Mouse (Mus musculus) limb, embryonic 14.5 days (tissue): Measurements from ENCODE around the gene Vmn1r173. TPM values are rescaled to one million over a fixed set of nuclear protein-coding genes. Genes with fewer than 3 reads are reported as not detected.
"Not testable (repeated sequence)": the region's sequence is repeated elsewhere in the genome, so short reads cannot be mapped to it uniquely, and the experiment has no call there.

Experiments
- ATAC-seq: fragments of 200-750 bp; cut with Nextera tagmentation; 2 replicates; pipeline ENCODE4 v1.8.0; 2017; ENCODE audit warnings: low read depth, moderate number of reproducible peaks, moderate TSS enrichment; ENCODE audit not compliant: low FRiP score
- DNase-seq: peaks from one replicate; pipeline ENCODE4 v3.0.0-alpha.2; 2015; ENCODE audit warnings: low spot score
- H3K27ac ChIP-seq: fragments of 300-500 bp; sonication (generic); replicated peaks from 2 replicates; pipeline ENCODE4 v1.5.1; 2014; ENCODE audit warnings: low read depth, mild to moderate bottlenecking, low read length, moderate library complexity, mixed read lengths
- H3K27me3 ChIP-seq: fragments of 300-500 bp; sonication (generic); 2 replicates; pipeline ENCODE4 v1.6.1; 2014; ENCODE audit warnings: low read length, mixed read lengths; ENCODE audit not compliant: control insufficient read depth, insufficient read depth
- H3K36me3 ChIP-seq: fragments of 300-500 bp; sonication (generic); 2 replicates; pipeline ENCODE4 v1.6.1; 2014; ENCODE audit warnings: mild to moderate bottlenecking, low read length, moderate library complexity, mixed read lengths; ENCODE audit not compliant: control insufficient read depth, insufficient read depth
- H3K4me1 ChIP-seq: fragments of 300-500 bp; sonication (generic); 2 replicates; pipeline ENCODE4 v1.6.1; 2014; ENCODE audit warnings: antibody characterized with exemption, low read length, mixed read lengths; ENCODE audit not compliant: control insufficient read depth, insufficient read depth
- H3K4me2 ChIP-seq: fragments of 300-500 bp; sonication (generic); replicated peaks from 2 replicates; pipeline ENCODE4 v1.6.1; 2014; ENCODE audit warnings: low read depth, mild to moderate bottlenecking, low read length, moderate library complexity; ENCODE audit not compliant: severe bottlenecking
- H3K4me3 ChIP-seq: fragments of 300-500 bp; sonication (generic); replicated peaks from 2 replicates; pipeline ENCODE4 v1.5.1; 2014; ENCODE audit warnings: low read length
- H3K9ac ChIP-seq: fragments of 300-500 bp; sonication (generic); 2 replicates; pipeline ENCODE4 v1.6.1; 2014; ENCODE audit warnings: mild to moderate bottlenecking, low read depth, low read length, moderate library complexity; ENCODE audit not compliant: severe bottlenecking
- H3K9me3 ChIP-seq: fragments of 300-500 bp; sonication (generic); 2 replicates; pipeline ENCODE4 v1.6.1; 2016; ENCODE audit warnings: low read length; ENCODE audit not compliant: control insufficient read depth
- POLR2A ChIP-seq: fragments of 200-500 bp; IDR thresholded peaks from 2 replicates; pipeline ENCODE4 v1.8.0; 2012; ENCODE audit warnings: inconsistent platforms, mild to moderate bottlenecking, moderate library complexity, borderline replicate concordance; ENCODE audit not compliant: insufficient read depth, insufficient read length; ENCODE audit errors: extremely low read depth
- WGBS: fragments of 180-500 bp; shearing (Covaris S2); extraction: QIAGEN DNeasy Blood & Tissue Kit; methylation state at CpG from one replicate; pipeline ENCODE4 v1.1.7; 2014; 5-methylcytosine and 5-hydroxymethylcytosine counted together
- polyA plus RNA-seq, 2 experiments: library from polyadenylated mRNA; depleted of rRNA in 1 of 2; stranded (reverse) in 1 of 2; unstranded in 1 of 2; fragments of >200 nt; fragmentation: Nextera tagmentation in 1 of 2; extraction: Ambion mirVana in 1 of 2; gene quantifications; 2 replicates each; pipeline versions ENCODE4 v1.2.1 to v1.2.3; 2012 to 2014

The Vmn1r173 gene
- polyA plus RNA-seq (2012; rRNA removed) = not detected in 2 replicates
- not detected in 2 replicates for polyA plus RNA-seq (2014; fragmentation: Nextera tagmentation; extraction: Ambion mirVana)

DNA sequence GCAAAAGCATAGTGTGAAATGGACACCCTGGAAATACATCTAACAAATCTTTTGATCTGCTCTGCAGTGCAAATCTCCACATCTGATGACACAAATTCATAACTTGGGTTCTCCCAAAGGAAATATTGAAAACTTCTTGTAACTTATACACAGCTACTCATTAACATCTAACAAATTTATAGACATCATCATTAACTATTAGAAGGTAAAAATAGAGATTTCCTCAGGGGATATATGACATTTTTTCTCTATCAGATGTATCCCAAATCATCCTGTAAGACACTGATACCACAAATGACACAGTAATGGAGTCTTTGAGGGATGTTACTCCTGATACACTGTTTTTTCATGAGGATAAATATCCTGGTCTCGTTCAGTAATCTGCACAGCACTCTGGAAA, at the start of gene Vmn1r173:
TSS of gene Vmn1r173 (plus strand) at position 301 of the 400 bp plus-strand sequence.
- not testable (repeated sequence) for H3K9me3 ChIP-seq, H3K27me3 ChIP-seq, H3K36me3 ChIP-seq, ATAC-seq, H3K27ac ChIP-seq, DNase-seq, H3K4me2 ChIP-seq, H3K4me3 ChIP-seq, H3K4me1 ChIP-seq, H3K9ac ChIP-seq
- 66% methylated on average over 1 of the region's 1 CpGs for WGBS

GRCm38 (mm10) chr7:23658016-23658415, 42.5 kb upstream of the Vmn1r173 start, which contains the start of gene Vmn1r172:
Gene Vmn1r172, plus strand, starts transcription at chr7:23658316.
- WGBS = 73% methylated on average over 2 of the region's 2 CpGs
- DNase-seq = no peak
- no peaks in the 10 kb centered on the region for H3K27me3 ChIP-seq
- no peak within 1 kb of the TSS for H3K4me2 ChIP-seq
- no peak within 1 kb of the TSS for H3K4me3 ChIP-seq
- H3K9ac ChIP-seq = no peak within 1 kb of the TSS
- no peak for ATAC-seq
- no peak for TF ChIP-seq POLR2A
- no peaks in the 10 kb centered on the region for H3K36me3 ChIP-seq
- H3K27ac ChIP-seq = no peak within 1 kb of the TSS
- H3K4me1 ChIP-seq = no peaks in the 10 kb centered on the region
- no peaks in the 10 kb centered on the region for H3K9me3 ChIP-seq

GRCm38 (mm10) chr7:23751970-23752369, 51.5 kb downstream of the Vmn1r173 start, which contains the start of gene Vmn1r174:
Gene Vmn1r174, plus strand, starts transcription at chr7:23752270.
- not testable (repeated sequence) for H3K4me2 ChIP-seq, H3K27me3 ChIP-seq, ATAC-seq, DNase-seq, H3K27ac ChIP-seq, H3K4me1 ChIP-seq, H3K36me3 ChIP-seq, H3K4me3 ChIP-seq, H3K9me3 ChIP-seq, H3K9ac ChIP-seq
- WGBS = 50% methylated on average over 1 of the region's 1 CpGs

Other genes with a start within 250 kb of the Vmn1r173 start
- not detected in 2 replicates for gene Vmn1r167, start 193.5 kb upstream of the Vmn1r173 start, polyA plus RNA-seq (2012; rRNA removed)
- gene Vmn1r167, start 193.5 kb upstream of the Vmn1r173 start, polyA plus RNA-seq (2014; fragmentation: Nextera tagmentation; extraction: Ambion mirVana) = not detected in 2 replicates
- gene Vmn1r168, start 161.0 kb upstream of the Vmn1r173 start, polyA plus RNA-seq (2012; rRNA removed) = not detected in 2 replicates
- gene Vmn1r168, start 161.0 kb upstream of the Vmn1r173 start, polyA plus RNA-seq (2014; fragmentation: Nextera tagmentation; extraction: Ambion mirVana) = not detected in 2 replicates
- gene Vmn1r169, start 125.2 kb upstream of the Vmn1r173 start, polyA plus RNA-seq (2012; rRNA removed) = not detected in 2 replicates
- not detected in 2 replicates for gene Vmn1r169, start 125.2 kb upstream of the Vmn1r173 start, polyA plus RNA-seq (2014; fragmentation: Nextera tagmentation; extraction: Ambion mirVana)
- gene Vmn1r170, start 94.5 kb upstream of the Vmn1r173 start, polyA plus RNA-seq (2012; rRNA removed) = not detected in 2 replicates
- gene Vmn1r170, start 94.5 kb upstream of the Vmn1r173 start, polyA plus RNA-seq (2014; fragmentation: Nextera tagmentation; extraction: Ambion mirVana) = not detected in 2 replicates
- not detected in 2 replicates for gene Vmn1r171, start 70.0 kb upstream of the Vmn1r173 start, polyA plus RNA-seq (2012; rRNA removed)
- not detected in 2 replicates for gene Vmn1r171, start 70.0 kb upstream of the Vmn1r173 start, polyA plus RNA-seq (2014; fragmentation: Nextera tagmentation; extraction: Ambion mirVana)
- not detected in 2 replicates for gene Vmn1r172, start 42.4 kb upstream of the Vmn1r173 start, polyA plus RNA-seq (2012; rRNA removed)
- gene Vmn1r172, start 42.4 kb upstream of the Vmn1r173 start, polyA plus RNA-seq (2014; fragmentation: Nextera tagmentation; extraction: Ambion mirVana) = not detected in 2 replicates
- not detected in 2 replicates for gene Vmn1r174, start 51.6 kb downstream of the Vmn1r173 start, polyA plus RNA-seq (2012; rRNA removed)
- not detected in 2 replicates for gene Vmn1r174, start 51.6 kb downstream of the Vmn1r173 start, polyA plus RNA-seq (2014; fragmentation: Nextera tagmentation; extraction: Ambion mirVana)
- not detected in 2 replicates for gene Vmn1r175, start 109.9 kb downstream of the Vmn1r173 start, polyA plus RNA-seq (2012; rRNA removed)
- gene Vmn1r175, start 109.9 kb downstream of the Vmn1r173 start, polyA plus RNA-seq (2014; fragmentation: Nextera tagmentation; extraction: Ambion mirVana) = not detected in 2 replicates
- gene Vmn1r176, start 136.7 kb downstream of the Vmn1r173 start, polyA plus RNA-seq (2012; rRNA removed) = not detected in 2 replicates
- gene Vmn1r176, start 136.7 kb downstream of the Vmn1r173 start, polyA plus RNA-seq (2014; fragmentation: Nextera tagmentation; extraction: Ambion mirVana) = not detected in 2 replicates
- gene Vmn1r177, start 165.7 kb downstream of the Vmn1r173 start, polyA plus RNA-seq (2012; rRNA removed) = not detected in 2 replicates
- gene Vmn1r177, start 165.7 kb downstream of the Vmn1r173 start, polyA plus RNA-seq (2014; fragmentation: Nextera tagmentation; extraction: Ambion mirVana) = not detected in 2 replicates
- gene Vmn1r178, start 191.3 kb downstream of the Vmn1r173 start, polyA plus RNA-seq (2012; rRNA removed) = not detected in 2 replicates
- gene Vmn1r178, start 191.3 kb downstream of the Vmn1r173 start, polyA plus RNA-seq (2014; fragmentation: Nextera tagmentation; extraction: Ambion mirVana) = not detected in 2 replicates
- not detected in 2 replicates for gene Vmn1r179, start 226.3 kb downstream of the Vmn1r173 start, polyA plus RNA-seq (2012; rRNA removed)
- not detected in 2 replicates for gene Vmn1r179, start 226.3 kb downstream of the Vmn1r173 start, polyA plus RNA-seq (2014; fragmentation: Nextera tagmentation; extraction: Ambion mirVana)
- gene Vmn1r180, start 249.9 kb downstream of the Vmn1r173 start, polyA plus RNA-seq (2012; rRNA removed) = not detected in 2 replicates
- gene Vmn1r180, start 249.9 kb downstream of the Vmn1r173 start, polyA plus RNA-seq (2014; fragmentation: Nextera tagmentation; extraction: Ambion mirVana) = not detected in 2 replicates